Mouse (Mus musculus) limb, embryonic 10.5 days (tissue): Measurements from ENCODE around the gene Tac4. TPM values are rescaled to one million over a fixed set of nuclear protein-coding genes. Genes with fewer than 3 reads are reported as not detected.
A peak's percentile ranks its signal among the peaks of the same experiment; 100 is the strongest.

ENCODE experiments used
- DNase-seq: peaks from one replicate; pipeline ENCODE4 v3.0.0-alpha.2; 2017; ENCODE audit warnings: low spot score
- H3K27ac ChIP-seq: fragments of 300-500 bp; sonication (generic); 2 replicates; pipeline ENCODE4 v1.5.1; 2016; ENCODE audit warnings: mild to moderate bottlenecking
- H3K27me3 ChIP-seq: fragments of 300-500 bp; sonication (generic); 2 replicates; pipeline ENCODE4 v1.6.1; 2016; ENCODE audit warnings: low read depth, mild to moderate bottlenecking; ENCODE audit not compliant: poor library complexity, severe bottlenecking
- H3K36me3 ChIP-seq: fragments of 300-500 bp; sonication (generic); 2 replicates; pipeline ENCODE4 v1.6.1; 2016; ENCODE audit warnings: mild to moderate bottlenecking, moderate library complexity
- H3K4me1 ChIP-seq: fragments of 300-500 bp; sonication (generic); 2 replicates; pipeline ENCODE4 v1.6.1; 2016
- H3K4me3 ChIP-seq: fragments of 300-500 bp; sonication (generic); 2 replicates; pipeline ENCODE4 v1.5.1; 2016; ENCODE audit warnings: mild to moderate bottlenecking, moderate library complexity
- H3K9me3 ChIP-seq: fragments of 300-500 bp; sonication (generic); replicated peaks from 2 replicates; pipeline ENCODE4 v1.6.1; 2016; ENCODE audit warnings: mild to moderate bottlenecking
- WGBS: fragments of 180-500 bp; shearing (Covaris S2); methylation state at CpG from one replicate; pipeline ENCODE4 v1.1.7; 2016; 5-methylcytosine and 5-hydroxymethylcytosine counted together
- polyA plus RNA-seq: library from polyadenylated mRNA; unstranded; fragments of >200 nt; fragmentation: Nextera tagmentation; extraction: Ambion mirVana; gene quantifications from 2 replicates; pipeline ENCODE4 v1.2.1, GENCODE M21; 2016

Gene Tac4
- polyA plus RNA-seq, 1 experiment from 2014 or later = not detected

DNA sequence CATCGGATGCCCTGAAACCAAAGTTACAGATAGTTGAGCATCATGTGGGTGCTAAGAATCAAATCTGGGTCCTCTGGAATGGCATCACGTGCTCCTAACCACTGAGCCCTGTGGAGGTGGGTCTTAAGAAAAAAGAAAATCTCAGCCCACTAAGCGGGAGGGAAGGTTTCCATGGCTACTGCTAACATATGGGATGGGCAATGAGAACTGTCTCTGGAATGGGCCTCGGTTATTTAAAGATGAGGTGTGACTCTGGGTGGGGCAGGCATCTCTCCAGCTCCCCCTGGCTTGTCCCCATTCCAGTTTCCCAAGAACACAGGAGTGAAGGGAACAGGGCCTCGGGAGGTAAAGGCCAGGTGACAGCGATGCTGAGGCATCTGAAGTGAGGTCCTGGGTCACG is 15.9 kb upstream of the Tac4 start:
- Histone ChIP-seq H3K9me3 (0 out of 2 replicates have a peak, but pooled peaks cover 4% of the 10 kb centered on the region), H3K4me3 (no peak overlapping the region), H3K27me3 (peaks cover 12% of the 10 kb centered on the region)

DNA sequence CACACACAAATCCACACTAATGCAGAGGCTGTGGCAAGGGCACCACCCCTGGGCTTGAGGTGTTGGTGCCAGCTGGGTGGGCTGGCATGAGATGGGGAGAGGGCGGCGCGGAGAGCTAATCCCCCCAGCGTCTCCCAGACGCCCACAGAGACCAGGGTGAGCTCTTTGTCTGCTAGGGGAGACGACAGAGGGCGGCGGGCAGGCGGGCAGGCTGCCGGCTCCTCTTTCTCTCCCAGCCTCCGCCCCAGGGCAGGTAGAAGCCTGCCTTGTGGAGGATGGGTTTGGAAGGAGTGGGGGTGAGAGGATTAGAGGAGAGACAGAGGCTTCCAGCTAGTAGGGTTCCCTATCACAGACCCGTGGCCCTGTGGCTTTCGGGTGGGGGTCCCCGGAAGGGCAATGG is 14.3 kb upstream of the Tac4 start:
- 63% methylated on average over 14 of the region's 14 CpGs for WGBS
- no peak for DNase-seq
- Histone ChIP-seq H3K9me3 (0 out of 2 replicates have a peak, but pooled peaks cover 4% of the 10 kb centered on the region), H3K27ac (peak overlapping the region; percentile 33; the same call in 1 of the 2 replicates), H3K4me1 (peaks cover 19% of the 10 kb centered on the region), H3K36me3 (no peaks in the 10 kb centered on the region; the same call in 1 of the 2 replicates), H3K27me3 (peaks cover 15% of the 10 kb centered on the region), H3K4me3 (no peak overlapping the region)

More for the DNA sequence above, 15.9 kb upstream of the Tac4 start:
- Histone ChIP-seq H3K4me1 (peaks cover 21% of the 10 kb centered on the region), H3K36me3 (no peaks in the 10 kb centered on the region; the same call in 1 of the 2 replicates), H3K27ac (no peak overlapping the region)
- WGBS = 70% methylated on average over 7 of the region's 7 CpGs
- no peak for DNase-seq

DNA sequence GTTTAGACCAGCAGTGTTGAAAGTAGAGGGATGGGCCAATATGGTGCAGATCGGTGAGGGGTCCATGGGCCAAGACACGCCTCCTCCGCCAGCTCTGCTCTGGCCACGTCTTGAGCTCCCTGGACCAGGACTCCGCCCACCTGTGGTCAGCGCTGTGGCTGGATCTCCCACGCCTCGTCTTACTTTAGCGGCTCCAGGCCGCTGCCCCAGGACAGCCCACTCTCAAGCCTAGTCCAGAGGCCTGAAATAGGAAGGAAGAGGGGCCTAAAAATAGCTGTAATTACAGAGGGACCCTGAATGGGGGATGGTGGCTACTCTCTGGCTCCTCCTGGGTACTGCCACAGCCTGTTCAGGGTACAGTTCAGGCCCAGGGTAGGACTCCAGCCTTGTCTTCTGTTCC is 11.2 kb upstream of the Tac4 start:
- whole genome bisulfite sequencing = 52% methylated on average over 10 of the region's 10 CpGs
- 0 out of 2 replicates have a peak, but pooled peaks cover 4% of the 10 kb centered on the region for H3K9me3 ChIP-seq
- peaks cover 15% of the 10 kb centered on the region for H3K27me3 ChIP-seq
- no peak for DNase-seq
- H3K27ac ChIP-seq = no peak overlapping the region
- no peaks in the 10 kb centered on the region; the same call in 1 of the 2 replicates for H3K36me3 ChIP-seq
- H3K4me3 ChIP-seq = no peak overlapping the region
- H3K4me1 ChIP-seq = peaks cover 13% of the 10 kb centered on the region

DNA sequence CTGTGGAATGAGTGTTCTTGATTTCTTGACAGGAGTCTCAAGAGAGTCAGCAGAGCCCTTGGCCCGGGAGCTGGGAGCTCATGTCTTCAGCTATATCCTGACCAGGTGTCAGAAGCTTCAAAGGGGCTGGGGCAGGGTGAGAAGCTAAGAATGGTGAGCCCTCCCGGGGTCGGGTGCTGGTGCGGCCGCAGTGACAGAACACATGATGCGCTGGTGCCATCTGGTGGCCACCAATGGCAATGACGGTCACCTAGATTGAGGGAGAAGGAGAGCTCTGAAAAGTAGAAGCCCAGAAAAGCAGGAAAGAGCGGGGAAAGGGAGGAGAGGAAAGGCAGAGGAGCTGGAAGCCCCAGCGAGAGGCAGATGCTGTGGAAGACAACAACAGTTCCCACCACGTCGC is 10.0 kb upstream of the Tac4 start:
- H3K4me3 ChIP-seq = no peak overlapping the region
- H3K36me3 ChIP-seq = no peaks in the 10 kb centered on the region; the same call in 1 of the 2 replicates
- H3K27ac ChIP-seq = no peak overlapping the region
- H3K9me3 ChIP-seq = 0 out of 2 replicates have a peak, but pooled peaks cover 4% of the 10 kb centered on the region
- peaks cover 13% of the 10 kb centered on the region for H3K4me1 ChIP-seq
- WGBS = 4% methylated on average over 11 of the region's 11 CpGs
- peaks cover 15% of the 10 kb centered on the region for H3K27me3 ChIP-seq
- DNase-seq = peak; percentile 91

DNA sequence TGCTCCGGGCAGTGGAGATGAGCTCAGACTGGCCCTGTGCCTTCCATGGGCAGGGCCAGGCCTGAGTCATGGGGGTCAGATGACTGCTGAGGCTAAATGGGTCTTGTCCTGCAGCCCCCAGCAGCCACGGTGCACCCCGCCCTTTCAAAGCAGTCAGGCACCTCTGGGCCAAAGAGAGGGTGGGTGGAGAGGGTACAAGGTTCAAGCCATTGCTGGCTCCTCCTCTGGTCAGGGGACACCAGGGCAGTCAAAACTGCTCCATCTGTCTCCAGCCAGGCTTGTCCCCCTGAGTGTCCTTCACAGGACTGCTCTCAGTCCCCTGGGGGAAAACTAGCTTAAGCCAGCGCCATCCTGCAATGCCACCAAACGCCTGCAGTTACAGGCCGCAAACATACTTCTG is 9.2 kb upstream of the Tac4 start:
- Histone ChIP-seq H3K4me3 (no peak overlapping the region), H3K4me1 (peaks cover 10% of the 10 kb centered on the region), H3K36me3 (no peaks in the 10 kb centered on the region; the same call in 1 of the 2 replicates), H3K9me3 (0 out of 2 replicates have a peak, but pooled peaks cover 4% of the 10 kb centered on the region), H3K27ac (no peak overlapping the region), H3K27me3 (peaks cover 16% of the 10 kb centered on the region)
- DNase-seq = no peak
- 74% methylated on average over 6 of the region's 6 CpGs for WGBS

DNA sequence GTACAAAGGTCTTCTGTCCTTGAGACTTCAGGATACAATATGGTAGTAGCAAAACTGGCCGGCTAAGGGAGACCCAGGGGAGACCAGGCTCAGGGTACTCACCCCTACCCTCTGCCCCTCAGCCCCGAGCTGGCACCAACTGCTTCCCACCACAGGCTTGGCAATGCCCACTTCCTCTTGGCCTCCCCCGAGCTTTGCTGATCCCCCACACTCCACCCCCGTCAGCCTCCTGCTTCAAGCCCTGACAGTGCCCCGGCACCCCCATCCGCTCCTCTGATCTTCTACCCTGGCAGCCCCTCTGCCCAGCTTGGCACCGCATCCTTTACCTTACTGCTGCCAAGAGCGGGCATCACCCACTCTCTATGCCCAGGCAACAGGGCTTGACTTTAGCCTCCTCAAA is 7.2 kb upstream of the Tac4 start:
- Histone ChIP-seq H3K4me1 (peaks cover 19% of the 10 kb centered on the region), H3K27me3 (peaks cover 15% of the 10 kb centered on the region), H3K4me3 (no peak overlapping the region), H3K27ac (no peak overlapping the region), H3K36me3 (no peaks in the 10 kb centered on the region), H3K9me3 (no peaks in the 10 kb centered on the region)
- DNase-seq = no peak
- 91% methylated on average over 8 of the region's 8 CpGs for WGBS

DNA sequence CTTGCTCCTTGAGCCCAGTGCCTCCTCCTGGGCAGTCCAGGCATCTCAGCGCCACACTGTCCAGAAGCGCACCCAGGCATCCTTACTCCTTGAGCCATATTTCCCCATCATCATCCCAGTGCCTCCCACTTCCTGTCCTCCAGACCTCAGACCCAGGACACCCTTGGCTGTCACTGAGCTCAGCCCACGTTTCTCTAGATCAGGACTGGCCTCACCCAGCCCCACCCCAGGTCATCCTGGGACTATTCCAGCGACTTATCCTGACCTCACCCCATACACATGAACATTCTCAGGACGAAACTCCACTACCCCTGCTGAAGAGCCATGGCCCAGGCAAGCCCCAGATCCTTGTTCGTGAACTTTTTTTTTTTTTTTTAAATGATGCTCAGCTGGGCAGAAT is 5.6 kb upstream of the Tac4 start:
- Histone ChIP-seq H3K27ac (no peak overlapping the region), H3K4me3 (no peak overlapping the region), H3K9me3 (no peaks in the 10 kb centered on the region), H3K36me3 (no peaks in the 10 kb centered on the region), H3K4me1 (peaks cover 18% of the 10 kb centered on the region), H3K27me3 (peaks cover 8% of the 10 kb centered on the region; the same call in 1 of the 2 replicates)
- DNase-seq = no peak
- WGBS = 81% methylated on average over 6 of the region's 6 CpGs

DNA sequence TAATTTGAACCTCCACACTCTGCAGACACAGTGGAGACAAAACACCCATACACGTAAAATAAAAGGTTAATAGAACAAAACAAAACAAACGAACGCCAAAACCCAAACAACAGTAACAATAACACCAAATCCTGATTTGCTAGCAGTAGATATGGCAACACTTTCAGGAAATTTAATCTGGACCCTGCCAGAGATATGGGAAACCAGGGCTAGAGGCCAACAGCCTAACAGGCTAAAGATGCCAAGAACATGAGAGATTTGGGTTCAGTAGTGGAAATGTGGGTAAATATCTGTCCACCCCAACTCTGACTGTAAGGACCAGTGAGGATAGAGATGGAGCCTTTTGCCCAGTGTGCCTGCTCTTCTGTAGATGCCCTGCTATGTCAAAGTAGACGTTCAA is 3.4 kb upstream of the Tac4 start:
- H3K27ac ChIP-seq = no peak overlapping the region
- peaks cover 14% of the 10 kb centered on the region; the same call in 1 of the 2 replicates for H3K27me3 ChIP-seq
- H3K4me1 ChIP-seq = peaks cover 18% of the 10 kb centered on the region
- no peaks in the 10 kb centered on the region for H3K9me3 ChIP-seq
- WGBS = 66% methylated on average over 4 of the region's 4 CpGs
- H3K4me3 ChIP-seq = no peak overlapping the region
- DNase-seq = no peak
- H3K36me3 ChIP-seq = no peaks in the 10 kb centered on the region

DNA sequence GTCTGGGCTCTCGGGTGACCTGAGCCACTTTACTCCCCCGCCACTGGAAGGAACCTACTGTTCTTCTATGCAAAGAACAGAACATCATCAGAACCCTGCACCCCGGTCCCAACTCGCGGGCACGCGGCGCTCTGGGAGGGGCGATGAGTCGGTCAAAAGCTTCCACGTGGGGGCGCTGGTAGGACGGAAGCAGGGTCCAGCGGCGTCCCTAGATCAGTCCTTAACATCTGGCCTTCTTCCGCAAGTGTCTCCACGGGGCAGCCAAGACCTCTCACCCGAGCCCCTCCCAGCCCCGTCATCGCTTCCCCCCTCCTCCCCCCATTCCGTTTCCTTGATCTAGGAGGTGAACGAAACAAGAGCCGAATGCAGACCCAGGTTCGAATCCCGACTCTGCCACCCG is 2.8 kb upstream of the Tac4 start:
- Histone ChIP-seq H3K27ac (peak overlapping the region; percentile 89), H3K4me1 (peaks cover 20% of the 10 kb centered on the region), H3K4me3 (peak overlapping the region; percentile 66), H3K36me3 (no peaks in the 10 kb centered on the region), H3K27me3 (peaks cover 14% of the 10 kb centered on the region; the same call in 1 of the 2 replicates), H3K9me3 (no peaks in the 10 kb centered on the region)
- WGBS = 2% methylated on average over 26 of the region's 26 CpGs
- peak; percentile 87 for DNase-seq

DNA sequence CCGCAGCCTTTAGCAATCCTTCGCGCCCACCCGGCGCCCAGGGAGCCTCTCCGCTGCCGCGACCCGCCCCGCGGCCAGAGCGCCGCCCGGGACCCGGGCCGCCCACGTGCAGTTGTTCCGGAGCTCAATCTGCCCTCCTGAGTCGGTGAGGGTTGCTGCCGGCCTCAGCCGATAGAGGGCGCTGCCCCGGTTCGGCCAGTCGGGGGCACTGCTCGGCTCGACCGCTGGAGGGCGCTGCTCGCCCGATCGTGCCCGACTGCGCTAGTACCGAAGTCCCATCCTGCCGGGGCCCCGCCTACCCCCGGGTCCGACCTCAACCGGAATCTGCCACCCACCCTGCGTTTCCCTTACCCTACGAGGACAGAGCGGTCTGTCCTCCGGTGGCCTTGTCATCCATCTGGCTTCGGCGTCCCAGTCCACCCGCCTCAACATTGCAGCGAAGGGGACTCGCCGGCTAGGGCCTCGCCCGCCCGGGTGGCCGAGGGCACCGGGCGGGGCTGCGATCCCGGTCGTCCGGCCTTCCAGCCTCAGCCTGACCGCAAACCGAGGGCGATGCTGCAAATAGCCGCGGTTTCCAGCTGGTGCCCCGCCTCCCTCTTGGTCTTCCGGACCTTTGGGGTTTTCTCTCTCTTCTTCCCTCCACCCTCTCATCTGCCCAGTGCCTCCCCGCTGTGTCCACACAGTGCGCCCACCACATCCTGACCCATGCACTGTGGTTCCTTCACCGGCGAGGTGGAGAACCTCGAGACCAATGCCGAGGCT is 2.1 kb upstream of the Tac4 start:
- H3K4me3 ChIP-seq = peak overlapping the region; percentile 66
- H3K27me3 ChIP-seq = peaks cover 14% of the 10 kb centered on the region; the same call in 1 of the 2 replicates
- no peaks in the 10 kb centered on the region for H3K9me3 ChIP-seq
- H3K4me1 ChIP-seq = peaks cover 28% of the 10 kb centered on the region
- under 1% methylated on average over 73 of the region's 73 CpGs for WGBS
- no peaks in the 10 kb centered on the region for H3K36me3 ChIP-seq
- peak overlapping the region; percentile 89 for H3K27ac ChIP-seq
- DNase-seq = peak; percentile 97

DNA sequence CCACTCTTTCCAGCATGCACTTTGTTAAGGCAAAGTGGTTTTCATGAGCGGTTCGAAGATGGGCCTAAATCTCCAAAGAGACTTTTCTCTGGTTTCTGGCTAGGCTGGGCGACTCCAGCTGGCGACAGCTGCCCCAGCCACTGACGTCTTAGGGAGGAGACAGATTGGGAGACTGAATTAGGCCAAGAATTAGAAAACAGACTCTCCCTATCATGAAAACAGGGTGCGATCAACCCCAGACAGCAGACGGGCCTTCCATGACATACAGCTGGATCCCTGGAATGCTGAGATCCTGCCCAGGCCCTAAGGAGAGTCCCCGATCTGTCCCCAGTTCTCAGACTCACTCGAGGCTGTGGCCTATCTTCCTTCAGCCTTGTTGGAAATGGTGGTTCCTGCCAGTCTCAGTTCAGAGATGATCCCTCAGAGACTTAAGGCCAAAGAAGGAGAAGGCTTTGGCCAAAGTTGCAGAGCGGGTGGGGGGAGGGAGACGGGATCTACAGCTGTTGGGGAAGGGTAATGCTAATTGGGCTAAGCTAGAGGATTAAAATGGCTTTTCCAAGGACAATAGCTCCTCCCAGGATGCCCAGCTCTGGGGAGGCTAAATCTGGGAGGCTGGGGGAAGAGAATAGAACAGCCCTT is 2.6 kb downstream of the Tac4 start:
- Histone ChIP-seq H3K36me3 (peaks cover 19% of the 10 kb centered on the region), H3K4me1 (peaks cover 22% of the 10 kb centered on the region), H3K4me3 (no peak overlapping the region), H3K27me3 (peaks cover 6% of the 10 kb centered on the region; the same call in 1 of the 2 replicates), H3K27ac (no peak overlapping the region), H3K9me3 (no peaks in the 10 kb centered on the region)
- 25% methylated on average over 11 of the region's 11 CpGs for WGBS
- DNase-seq = no peak

DNA sequence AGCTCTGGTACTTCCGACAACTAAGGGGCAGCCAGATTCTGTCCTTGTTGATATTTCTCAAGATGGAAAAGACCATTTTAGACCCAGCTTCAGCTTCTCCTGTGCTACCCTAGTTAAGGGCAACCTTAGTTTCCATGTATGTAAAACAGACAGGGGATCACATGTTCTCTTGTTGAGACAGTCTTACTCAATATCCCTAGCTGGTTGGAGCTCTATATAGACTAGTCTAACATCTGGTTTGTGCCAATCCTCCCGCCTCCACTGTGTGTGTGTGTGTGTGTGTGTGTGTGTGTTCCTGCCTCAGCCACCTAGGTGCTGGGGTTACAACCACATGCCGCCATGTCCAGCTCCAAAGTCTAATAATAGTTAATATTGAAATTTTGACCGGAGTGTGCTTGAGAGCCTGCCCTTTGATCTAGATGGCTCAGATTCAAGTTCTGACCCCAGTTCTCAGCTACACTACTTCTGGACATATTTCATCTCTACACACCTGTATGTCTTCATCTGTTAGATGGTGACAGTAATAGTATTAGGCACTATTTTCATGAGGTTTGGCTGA is 3.2 kb downstream of the Tac4 start:
- Histone ChIP-seq H3K4me1 (peaks cover 16% of the 10 kb centered on the region), H3K27ac (no peak overlapping the region), H3K4me3 (no peak overlapping the region), H3K9me3 (no peaks in the 10 kb centered on the region), H3K36me3 (peaks cover 25% of the 10 kb centered on the region), H3K27me3 (peaks cover 6% of the 10 kb centered on the region; the same call in 1 of the 2 replicates)
- 75% methylated on average over 4 of the region's 4 CpGs for WGBS
- no peak for DNase-seq
